Mouse (Mus musculus): ENCODE measurements around the gene Olfr116.

Olfr116 gene

GRCm38 (mm10) chr17:37627009-37627408, at the start of gene Olfr116, which contains the start of gene Olfr115:
Olfr116 (minus strand) TSS chr17:37627199.
Olfr115 (minus strand) TSS chr17:37627109.
- no peak for DNase-seq

- no peak for DNase-seq
Observed at GRCm38 (mm10) chr17:37666688-37667087, 39.7 kb upstream of the Olfr116 start, which contains the start of gene Olfr118. Olfr118 (plus strand) TSS chr17:37666988.

DNA sequence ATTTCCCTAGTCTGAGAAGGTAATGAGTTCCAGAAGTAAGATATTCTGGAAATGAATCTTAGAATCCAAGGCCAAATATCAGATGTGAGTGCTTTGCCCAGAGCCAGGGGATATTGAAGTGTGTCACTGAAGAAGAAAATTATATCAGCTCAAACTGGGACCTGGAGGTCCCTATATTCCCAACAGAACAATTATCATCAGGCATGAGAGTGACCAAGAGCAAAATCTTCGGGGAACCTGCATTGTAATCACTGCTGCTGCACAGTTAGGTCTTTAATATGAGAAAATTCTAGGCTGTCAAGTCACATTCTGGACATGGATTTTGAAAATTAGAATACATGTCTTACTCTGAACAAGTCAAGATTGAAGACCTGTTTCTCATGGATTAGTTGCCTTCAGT, 36.7 kb upstream of the Olfr116 start, which contains the start of gene Olfr117:
Gene Olfr117 (minus strand): TSS at position 101 of the 400 bp plus-strand sequence.
- DNase-seq = no peak

GRCm38 (mm10) chr17:37592643-37593042, 34.4 kb downstream of the Olfr116 start, which contains the start of gene Olfr114:
Olfr114 (minus strand) TSS chr17:37592743.
- no peak for DNase-seq

DNA sequence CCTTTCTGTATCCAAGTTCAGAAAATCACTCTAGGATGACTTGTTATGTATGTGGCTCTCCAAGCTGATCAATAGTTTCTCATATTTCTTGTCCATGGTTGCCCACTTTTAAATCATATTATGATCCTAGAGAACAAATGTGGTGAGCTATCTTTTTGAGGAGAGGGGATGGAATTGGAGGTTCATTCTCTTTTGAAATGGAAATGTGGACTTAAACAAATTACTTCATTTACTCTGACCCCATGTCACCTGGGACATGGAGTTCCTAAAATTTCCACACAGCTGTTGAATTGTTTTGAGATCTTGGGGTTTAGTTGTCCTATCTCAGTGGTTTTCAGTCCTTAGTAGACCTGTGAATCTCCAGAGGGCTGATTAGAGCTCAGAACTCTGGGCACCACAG, 49.4 kb downstream of the Olfr116 start, which contains the start of gene Olfr113:
Gene Olfr113 (minus strand): TSS at position 101 of the 400 bp plus-strand sequence.
- no peak for DNase-seq

Data from cerebellum, postnatal 36 days (tissue).